Mouse (Mus musculus): ENCODE results near the gene Scrg1. TPM values are rescaled to one million over a fixed set of nuclear protein-coding genes. Genes with fewer than 3 reads are reported as not detected.

The Scrg1 gene
- polyA plus RNA-seq, 1 experiment from 2014 or later: not detected

DNA sequence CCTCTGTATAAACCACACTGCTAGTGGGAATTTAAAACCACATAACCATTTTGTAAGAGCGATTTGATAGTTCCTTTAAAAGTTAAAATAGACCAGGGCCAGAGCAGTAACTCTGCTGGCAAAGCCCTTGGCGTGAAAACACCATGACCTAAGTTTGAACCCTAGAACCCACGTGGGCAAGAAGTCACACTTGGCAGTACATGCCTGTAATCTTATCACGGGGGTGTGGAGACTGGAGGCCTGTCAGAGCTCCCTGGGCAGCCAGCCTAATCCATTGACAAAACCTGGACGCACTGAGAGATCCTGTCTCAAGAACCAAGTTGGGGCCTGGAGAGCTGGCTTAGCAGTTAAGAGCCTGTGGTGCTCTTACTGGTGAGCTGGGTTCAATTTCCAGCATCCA lies 12.9 kb downstream of the Scrg1 start:
- H3K9me3 ChIP-seq (ENCODE audit: control insufficient read depth, low read length): no peaks in the 10 kb centered on the region
- H3K4me1 ChIP-seq (replicated peaks; ENCODE audit: control insufficient read depth, insufficient read depth, low read length): no peaks in the 10 kb centered on the region
- H3K27me3 ChIP-seq (replicated peaks; ENCODE audit: control insufficient read depth, insufficient read depth, low read length): no peaks in the 10 kb centered on the region
- H3K36me3 ChIP-seq (ENCODE audit: control insufficient read depth, insufficient read depth, low read length): no peaks in the 10 kb centered on the region
- WGBS: 45% methylated on average over 5 of the region's 5 CpGs
- no peak for DNase-seq (ENCODE audit: low spot score)
- H3K4me2 ChIP-seq: no peak overlapping the region
- no peak overlapping the region for H3K27ac ChIP-seq (ENCODE audit: low read depth, low read length)
- no peak overlapping the region for H3K9ac ChIP-seq (ENCODE audit: low read depth, low read length)
- no peak overlapping the region for H3K4me3 ChIP-seq (ENCODE audit: low read depth, low read length)
- no peak for ATAC-seq (replicated peaks; ENCODE audit: low FRiP score)

DNA sequence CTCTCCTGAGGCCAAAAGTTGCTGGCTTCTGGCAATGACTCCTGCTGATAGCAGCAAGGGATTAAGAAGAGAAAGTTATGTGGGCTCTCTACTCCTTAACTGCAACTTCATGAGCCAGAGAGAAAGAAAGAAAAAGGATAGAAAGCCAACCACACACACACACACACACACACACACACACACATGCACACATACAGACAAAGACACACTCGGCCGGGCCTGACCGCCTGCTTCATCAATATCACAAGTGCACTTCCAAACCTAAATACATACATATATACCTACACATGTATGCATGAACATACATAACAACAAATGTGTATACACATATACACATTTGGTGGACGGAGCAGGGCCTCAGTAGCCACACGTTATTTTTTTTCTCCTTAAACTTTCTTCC lies 15.1 kb downstream of the Scrg1 start:
- whole genome bisulfite sequencing: 91% methylated on average over 5 of the region's 5 CpGs
- DNase-seq (ENCODE audit: low spot score) (no peak), ATAC-seq (replicated peaks; ENCODE audit: low FRiP score) (no peak)
- Histone ChIP-seq H3K4me1 (replicated peaks; ENCODE audit: control insufficient read depth, insufficient read depth, low read length) (no peaks in the 10 kb centered on the region), H3K4me2 (no peak overlapping the region), H3K4me3 (ENCODE audit: low read depth, low read length) (no peak overlapping the region), H3K9me3 (ENCODE audit: control insufficient read depth, low read length) (no peaks in the 10 kb centered on the region), H3K36me3 (ENCODE audit: control insufficient read depth, insufficient read depth, low read length) (no peaks in the 10 kb centered on the region), H3K9ac (ENCODE audit: low read depth, low read length) (no peak overlapping the region), H3K27ac (ENCODE audit: low read depth, low read length) (no peak overlapping the region), H3K27me3 (replicated peaks; ENCODE audit: control insufficient read depth, insufficient read depth, low read length) (no peaks in the 10 kb centered on the region)

DNA sequence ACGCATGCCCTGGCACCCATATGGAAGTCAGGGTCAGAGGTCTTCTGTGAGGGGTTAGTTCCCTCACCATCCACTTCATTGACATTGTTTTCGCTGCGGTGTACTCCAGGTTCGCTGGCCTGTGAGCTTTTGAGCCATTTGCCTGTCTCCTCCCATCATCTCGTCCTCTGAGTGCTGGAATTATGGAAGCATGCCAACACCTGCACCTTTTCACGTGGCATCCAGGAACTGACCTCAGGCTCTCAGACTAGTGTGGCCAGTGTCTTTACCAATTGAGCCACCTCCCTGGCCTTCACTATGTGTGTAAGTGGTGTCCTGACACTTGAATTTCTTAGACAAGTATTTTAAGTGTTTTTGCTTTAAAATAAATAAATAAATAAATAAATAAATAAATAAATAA lies 18.0 kb downstream of the Scrg1 start:
- Histone ChIP-seq H3K4me3 (ENCODE audit: low read depth, low read length) (no peak overlapping the region), H3K27ac (ENCODE audit: low read depth, low read length) (no peak overlapping the region), H3K27me3 (replicated peaks; ENCODE audit: control insufficient read depth, insufficient read depth, low read length) (no peaks in the 10 kb centered on the region), H3K4me2 (no peak overlapping the region), H3K9me3 (ENCODE audit: control insufficient read depth, low read length) (no peaks in the 10 kb centered on the region), H3K4me1 (replicated peaks; ENCODE audit: control insufficient read depth, insufficient read depth, low read length) (no peaks in the 10 kb centered on the region), H3K9ac (ENCODE audit: low read depth, low read length) (no peak overlapping the region), H3K36me3 (ENCODE audit: control insufficient read depth, insufficient read depth, low read length) (no peaks in the 10 kb centered on the region)
- no peak for DNase-seq (ENCODE audit: low spot score)
- 78% methylated on average over 6 of the region's 6 CpGs for WGBS
- ATAC-seq (replicated peaks; ENCODE audit: low FRiP score): no peak

DNA sequence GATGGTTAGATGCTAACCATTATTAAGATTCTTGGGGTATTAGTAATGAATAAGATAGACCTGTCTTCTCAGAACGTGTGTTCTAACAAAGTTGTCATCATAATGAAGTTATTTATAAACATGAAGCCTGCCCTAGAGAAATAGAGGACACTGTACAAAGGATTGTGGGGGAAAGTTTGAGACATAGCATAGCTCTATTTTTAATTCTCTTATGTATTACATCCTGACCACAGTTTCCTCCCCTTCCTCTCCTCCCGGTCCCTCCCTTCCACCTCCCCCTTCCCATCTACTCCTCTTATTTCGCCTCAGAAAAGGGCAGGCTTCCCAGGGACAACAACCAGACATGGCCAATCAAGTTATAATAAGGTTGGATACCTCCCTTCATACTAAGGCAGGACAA lies 22.7 kb downstream of the Scrg1 start:
- 0 out of 2 replicates have a peak, but pooled peaks cover 3% of the 10 kb centered on the region for H3K36me3 ChIP-seq (ENCODE audit: control insufficient read depth, insufficient read depth, low read length)
- WGBS: 54% methylated on average over 3 of the region's 3 CpGs
- H3K9me3 ChIP-seq (ENCODE audit: control insufficient read depth, low read length): no peaks in the 10 kb centered on the region
- no peak for DNase-seq (ENCODE audit: low spot score)
- no peak overlapping the region for H3K4me3 ChIP-seq (ENCODE audit: low read depth, low read length)
- H3K27me3 ChIP-seq (replicated peaks; ENCODE audit: control insufficient read depth, insufficient read depth, low read length): no peaks in the 10 kb centered on the region
- H3K9ac ChIP-seq (ENCODE audit: low read depth, low read length): no peak overlapping the region
- no peaks in the 10 kb centered on the region for H3K4me1 ChIP-seq (replicated peaks; ENCODE audit: control insufficient read depth, insufficient read depth, low read length)
- H3K27ac ChIP-seq (ENCODE audit: low read depth, low read length): no peak overlapping the region
- H3K4me2 ChIP-seq: no peak overlapping the region
- ATAC-seq (replicated peaks; ENCODE audit: low FRiP score): no peak

DNA sequence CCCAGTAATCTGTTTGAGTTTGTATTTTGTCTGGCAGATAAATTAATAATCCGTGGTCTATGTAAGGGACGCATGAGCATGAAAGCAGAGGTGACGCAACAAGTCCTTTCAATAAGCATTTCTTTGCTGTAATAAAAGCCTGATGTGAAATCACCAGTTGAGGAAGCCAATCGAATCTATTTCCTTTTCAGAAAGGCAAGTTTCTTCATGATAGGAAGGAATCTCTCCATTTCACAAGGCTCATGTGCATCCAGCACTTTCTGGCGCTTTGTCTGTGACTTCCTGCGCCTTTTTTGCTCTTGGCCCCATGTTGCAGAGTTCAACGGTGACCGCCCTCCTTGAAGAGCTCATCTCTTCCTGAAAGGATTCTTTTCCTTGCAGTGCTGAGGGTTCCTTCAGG lies 24.0 kb downstream of the Scrg1 start:
- Histone ChIP-seq H3K9ac (ENCODE audit: low read depth, low read length) (no peak overlapping the region), H3K4me1 (replicated peaks; ENCODE audit: control insufficient read depth, insufficient read depth, low read length) (no peaks in the 10 kb centered on the region), H3K36me3 (ENCODE audit: control insufficient read depth, insufficient read depth, low read length) (0 out of 2 replicates have a peak, but pooled peaks cover 3% of the 10 kb centered on the region), H3K4me3 (ENCODE audit: low read depth, low read length) (no peak overlapping the region), H3K4me2 (no peak overlapping the region), H3K9me3 (ENCODE audit: control insufficient read depth, low read length) (no peaks in the 10 kb centered on the region), H3K27me3 (replicated peaks; ENCODE audit: control insufficient read depth, insufficient read depth, low read length) (no peaks in the 10 kb centered on the region), H3K27ac (ENCODE audit: low read depth, low read length) (no peak overlapping the region)
- ATAC-seq (replicated peaks; ENCODE audit: low FRiP score) (no peak), DNase-seq (ENCODE audit: low spot score) (no peak)
- WGBS: 87% methylated on average over 8 of the region's 8 CpGs

DNA sequence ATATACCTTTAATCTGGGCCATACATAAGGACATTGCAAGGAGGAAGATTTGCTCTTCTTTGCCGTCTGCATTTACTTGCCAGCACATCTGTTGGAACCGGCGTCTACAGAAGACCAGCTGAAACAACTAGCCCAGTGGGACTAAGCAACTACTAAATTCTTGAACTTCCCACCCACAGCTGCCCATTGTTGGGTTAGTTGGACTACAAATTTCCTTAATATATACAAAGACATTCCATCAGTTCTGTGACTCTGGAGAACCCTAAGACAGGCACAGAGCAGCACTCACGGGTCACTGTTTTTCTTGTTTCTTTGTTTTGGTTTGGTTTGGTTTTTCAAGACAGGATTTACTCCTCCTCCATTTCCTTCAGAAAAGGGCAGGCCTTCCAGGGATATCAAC lies 24.9 kb downstream of the Scrg1 start:
- H3K9me3 ChIP-seq (ENCODE audit: control insufficient read depth, low read length): no peaks in the 10 kb centered on the region
- DNase-seq (ENCODE audit: low spot score): no peak
- no peak overlapping the region for H3K4me2 ChIP-seq
- H3K27ac ChIP-seq (ENCODE audit: low read depth, low read length): no peak overlapping the region
- H3K9ac ChIP-seq (ENCODE audit: low read depth, low read length): no peak overlapping the region
- H3K36me3 ChIP-seq (ENCODE audit: control insufficient read depth, insufficient read depth, low read length): 0 out of 2 replicates have a peak, but pooled peaks cover 3% of the 10 kb centered on the region
- no peak overlapping the region for H3K4me3 ChIP-seq (ENCODE audit: low read depth, low read length)
- H3K27me3 ChIP-seq (replicated peaks; ENCODE audit: control insufficient read depth, insufficient read depth, low read length): no peaks in the 10 kb centered on the region
- peaks cover 4% of the 10 kb centered on the region for H3K4me1 ChIP-seq (replicated peaks; ENCODE audit: control insufficient read depth, insufficient read depth, low read length)
- 80% methylated on average over 4 of the region's 4 CpGs for WGBS
- no peak for ATAC-seq (replicated peaks; ENCODE audit: low FRiP score)

DNA sequence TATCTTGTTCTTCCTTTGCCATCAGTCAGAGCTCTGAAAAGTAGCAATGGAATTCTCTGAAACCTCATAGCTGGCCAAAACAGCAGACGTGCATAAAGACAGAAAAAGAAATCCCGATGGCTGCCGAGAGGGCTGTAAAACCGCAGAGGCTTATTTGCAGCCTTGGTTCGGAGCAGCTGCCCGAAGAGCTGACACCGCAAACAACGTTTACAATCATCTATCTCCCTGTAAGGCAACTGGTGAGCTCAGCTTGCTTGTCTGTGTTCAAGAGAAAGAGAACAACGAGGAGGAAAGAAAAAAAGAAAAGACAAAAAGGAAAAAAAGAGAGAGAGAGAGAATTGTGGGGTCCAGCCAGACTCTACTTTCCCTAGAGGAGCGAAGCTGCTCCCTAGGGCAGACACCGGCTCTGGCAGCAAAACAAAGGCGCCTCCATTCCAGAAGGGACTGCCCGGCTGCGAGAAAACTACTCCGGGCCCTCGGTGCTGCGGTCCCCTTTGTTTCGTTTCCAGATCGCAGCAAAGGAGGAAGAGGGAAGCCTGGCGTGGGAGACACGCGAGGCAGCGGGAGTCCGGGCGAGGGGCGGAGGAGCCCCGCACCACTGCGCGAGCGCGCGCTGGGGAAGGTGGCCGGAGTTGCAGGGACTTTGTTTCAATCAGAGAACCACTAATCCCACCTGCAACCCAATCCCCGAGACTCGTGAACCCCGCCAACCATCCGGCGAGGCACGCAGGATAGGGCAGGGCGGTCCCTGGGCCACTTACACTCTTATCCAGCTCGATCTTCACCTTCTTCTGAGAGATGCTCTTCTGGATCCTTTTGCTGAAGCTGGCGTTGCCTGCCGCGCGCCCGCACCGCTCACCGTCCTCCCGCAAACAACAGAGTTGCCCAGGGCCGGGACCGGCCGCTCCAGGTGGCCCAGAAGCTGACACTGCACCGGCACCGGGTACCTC lies 31.0 kb downstream of the Scrg1 start:
- H3K4me3 ChIP-seq (ENCODE audit: low read depth, low read length): peak overlapping the region; percentile 94
- no peaks in the 10 kb centered on the region for H3K9me3 ChIP-seq (ENCODE audit: control insufficient read depth, low read length)
- under 1% methylated on average over 54 of the region's 54 CpGs for WGBS
- H3K4me1 ChIP-seq (replicated peaks; ENCODE audit: control insufficient read depth, insufficient read depth, low read length): peaks cover 4% of the 10 kb centered on the region
- DNase-seq (ENCODE audit: low spot score) (peak; percentile 74), ATAC-seq (replicated peaks; ENCODE audit: low FRiP score) (peak; percentile 54)
- H3K27ac ChIP-seq (ENCODE audit: low read depth, low read length): peak overlapping the region; percentile 87
- no peaks in the 10 kb centered on the region for H3K27me3 ChIP-seq (replicated peaks; ENCODE audit: control insufficient read depth, insufficient read depth, low read length)
- H3K9ac ChIP-seq (ENCODE audit: low read depth, low read length): peak overlapping the region; percentile 85
- peak overlapping the region; percentile 78 for H3K4me2 ChIP-seq
- peaks cover 3% of the 10 kb centered on the region; the same call in 1 of the 2 replicates for H3K36me3 ChIP-seq (ENCODE audit: control insufficient read depth, insufficient read depth, low read length)

DNA sequence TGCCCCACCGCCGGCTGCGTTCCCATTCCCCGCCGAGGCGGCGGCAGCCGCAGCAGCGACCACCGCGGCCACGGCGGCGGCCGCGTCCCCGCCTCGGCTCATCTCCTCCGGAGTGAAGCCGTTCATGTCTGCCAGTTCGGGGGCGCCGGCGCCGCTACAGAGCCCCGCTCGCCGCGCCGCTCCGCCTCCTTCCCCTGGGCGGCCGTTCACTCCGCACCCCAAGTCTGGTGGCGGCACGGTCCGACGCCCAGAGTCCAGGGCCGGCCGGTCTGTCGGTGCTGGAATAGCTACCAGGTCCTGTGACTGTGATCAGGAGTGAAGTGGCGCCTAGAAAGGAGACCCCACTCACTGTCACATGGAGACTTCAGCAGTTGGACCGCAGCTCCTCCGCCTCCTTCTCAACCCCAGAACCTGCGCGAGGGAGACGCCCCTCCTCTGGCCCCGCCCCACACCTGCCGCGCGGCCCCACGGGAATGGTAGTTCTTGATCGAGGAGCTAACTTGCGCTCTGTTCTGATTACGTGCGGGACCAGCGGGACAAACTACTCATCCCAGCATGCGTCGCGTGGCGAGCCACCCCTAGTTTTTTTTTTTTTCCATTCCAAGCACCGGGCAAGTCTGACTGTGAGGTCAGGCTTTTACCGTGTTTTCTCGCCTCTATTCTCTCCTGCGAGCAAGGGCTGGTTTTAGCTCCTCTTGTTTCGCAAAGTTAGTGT lies 31.9 kb downstream of the Scrg1 start, which contains the start of gene Sap30:
Gene Sap30 (minus strand): TSS at position 420 of the 715 bp plus-strand sequence.
- H3K4me3 ChIP-seq (ENCODE audit: low read depth, low read length): peak within 1 kb of the TSS; percentile 94
- ATAC-seq (replicated peaks; ENCODE audit: low FRiP score) (peak; percentile 95), DNase-seq (ENCODE audit: low spot score) (peak; percentile 99)
- WGBS: under 1% methylated on average over 64 of the region's 66 CpGs
- peak within 1 kb of the TSS; percentile 85 for H3K9ac ChIP-seq (ENCODE audit: low read depth, low read length)
- H3K9me3 ChIP-seq (ENCODE audit: control insufficient read depth, low read length): no peaks in the 10 kb centered on the region
- H3K36me3 ChIP-seq (ENCODE audit: control insufficient read depth, insufficient read depth, low read length): no peaks in the 10 kb centered on the region; the same call in 1 of the 2 replicates
- peak within 1 kb of the TSS; percentile 89 for H3K4me2 ChIP-seq
- H3K4me1 ChIP-seq (replicated peaks; ENCODE audit: control insufficient read depth, insufficient read depth, low read length): peaks cover 4% of the 10 kb centered on the region
- H3K27me3 ChIP-seq (replicated peaks; ENCODE audit: control insufficient read depth, insufficient read depth, low read length): no peaks in the 10 kb centered on the region
- H3K27ac ChIP-seq (ENCODE audit: low read depth, low read length): peak within 1 kb of the TSS; percentile 87

All from liver, embryonic 11.5 days (tissue).